Mouse (Mus musculus): ENCODE measurements around the gene Ube2c. TPM values are rescaled to one million over a fixed set of nuclear protein-coding genes. Genes with fewer than 3 reads are reported as not detected.

Gene Ube2c
- total and polyA plus RNA-seq, 3 experiments: 177 to 365 (median 257) TPM

- Histone ChIP-seq H3K79me2 (ENCODE audit: control insufficient read depth, insufficient read depth, low read length, poor library complexity) (no peaks in the 10 kb centered on the region; the same call in 1 of the 2 replicates), H3K36me3 (ENCODE audit: control insufficient read depth in 1 of 2, insufficient read depth in 2 of 2, low read length in 2 of 2) (peaks cover 0 to 5% of the 10 kb centered on the region in 2 experiments; a peak in 1 of 4 replicates), H3K27me3 (ENCODE audit: control insufficient read depth in 1 of 2, insufficient read depth in 2 of 2, low read length in 2 of 2) (no peaks in the 10 kb centered on the region), H3K27ac (ENCODE audit: control insufficient read depth, low read depth, low read length) (no peak overlapping the region), H3K4me1 (ENCODE audit: control insufficient read depth in 1 of 2, insufficient read depth in 2 of 2, low read length in 2 of 2) (peaks cover 3 to 5% of the 10 kb centered on the region in 2 experiments; a peak in 3 of 4 replicates), H3K4me3 (ENCODE audit: control insufficient read depth in 1 of 2, insufficient read depth in 1 of 2, low read depth in 2 of 2, low read length in 2 of 2) (no peak overlapping the region), H3K9ac (ENCODE audit: control insufficient read depth, low read depth, low read length, poor library complexity, severe bottlenecking) (no peak overlapping the region), H3K9me3 (replicated peaks; ENCODE audit: insufficient read depth, low read length) (no peaks in the 10 kb centered on the region)
- no peak for TF ChIP-seq NRF1 (IDR thresholded peaks at IDR 0.05; ENCODE audit: insufficient read depth, low read depth, low read length, poor library complexity, severe bottlenecking)
- no peak for TF ChIP-seq MAFK (IDR thresholded peaks at IDR 0.05; ENCODE audit: borderline replicate concordance, low read depth, low read length)
- no peak for TF ChIP-seq CTCF (IDR thresholded peaks at IDR 0.05 in 2 of 3, conservative IDR thresholded peaks at IDR 0.05 in 1 of 3; ENCODE audit: control insufficient read depth in 1 of 3, insufficient read depth in 1 of 3, low read depth in 2 of 3, low read length in 3 of 3, poor library complexity in 1 of 3, severe bottlenecking in 1 of 3)
- TF ChIP-seq E2F4 (IDR thresholded peaks at IDR 0.05; ENCODE audit: borderline replicate concordance, low read depth, low read length): no peak
- no peak for TF ChIP-seq ETS1 (IDR thresholded peaks at IDR 0.05; ENCODE audit: low read depth, low read length)
- no peak for TF ChIP-seq MAZ (IDR thresholded peaks at IDR 0.05; ENCODE audit: low read depth, low read length)
- no peak for TF ChIP-seq ZKSCAN1 (IDR thresholded peaks at IDR 0.05; ENCODE audit: low read depth, low read length)
- no peak for TF ChIP-seq MXI1 (IDR thresholded peaks at IDR 0.05; ENCODE audit: low read depth, low read length)
- no peak for TF ChIP-seq HCFC1 (IDR thresholded peaks at IDR 0.05; ENCODE audit: low read depth, low read length)
- no peak for TF ChIP-seq MYC (IDR thresholded peaks at IDR 0.05; ENCODE audit: low read depth, low read length)
- TF ChIP-seq SIN3A (IDR thresholded peaks at IDR 0.05; ENCODE audit: low read length): no peak
- TF ChIP-seq RAD21 (IDR thresholded peaks at IDR 0.05; ENCODE audit: low read depth, low read length): no peak
- DNase-seq (ENCODE audit: low read depth, low spot score): no peak
Measured at GRCm38 (mm10) chr2:164781876-164782275, 12.2 kb downstream of the Ube2c start.

DNA sequence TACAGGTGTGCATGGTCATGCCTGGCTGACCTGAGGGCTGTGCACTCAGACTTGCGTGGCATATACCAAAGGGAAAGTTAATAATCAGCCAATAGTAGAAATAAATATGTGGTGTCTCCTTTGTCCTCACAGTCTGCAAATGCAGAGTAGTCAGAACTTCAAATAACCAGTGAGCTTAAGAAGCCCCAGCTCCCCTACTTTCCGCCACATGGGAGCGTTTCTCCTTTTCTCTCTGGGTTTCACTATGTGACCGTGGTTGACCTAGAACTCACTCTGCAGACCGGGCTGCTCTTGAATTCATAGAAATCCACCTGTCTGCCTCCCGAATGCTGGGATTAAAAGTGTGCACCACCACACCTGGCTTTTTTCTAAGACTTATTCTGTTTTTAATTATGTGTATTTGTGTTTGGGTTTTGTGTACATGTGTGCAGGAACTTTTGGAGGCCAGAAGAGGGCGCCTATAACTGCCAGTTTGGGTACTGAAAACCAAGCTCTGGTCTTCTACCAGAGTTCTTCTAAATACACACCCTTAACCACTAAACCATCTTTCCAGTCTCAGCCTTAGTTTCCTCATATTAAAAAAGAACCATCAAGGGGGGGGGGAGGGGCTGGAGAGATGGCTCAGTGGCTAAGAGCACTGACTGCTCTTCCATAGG is 14.4 kb downstream of the Ube2c start:
- Histone ChIP-seq H3K36me3 (ENCODE audit: control insufficient read depth in 1 of 2, insufficient read depth in 2 of 2, low read length in 2 of 2) (peaks cover 0 to 5% of the 10 kb centered on the region in 2 experiments; a peak in 1 of 4 replicates), H3K79me2 (ENCODE audit: control insufficient read depth, insufficient read depth, low read length, poor library complexity) (no peaks in the 10 kb centered on the region; the same call in 1 of the 2 replicates), H3K9me3 (replicated peaks; ENCODE audit: insufficient read depth, low read length) (no peaks in the 10 kb centered on the region), H3K4me1 (ENCODE audit: control insufficient read depth in 1 of 2, insufficient read depth in 2 of 2, low read length in 2 of 2) (peaks cover 3 to 9% of the 10 kb centered on the region in 2 experiments; a peak in 3 of 4 replicates), H3K4me3 (ENCODE audit: control insufficient read depth in 1 of 2, insufficient read depth in 1 of 2, low read depth in 2 of 2, low read length in 2 of 2) (no peak overlapping the region), H3K9ac (ENCODE audit: control insufficient read depth, low read depth, low read length, poor library complexity, severe bottlenecking) (no peak overlapping the region), H3K27me3 (ENCODE audit: control insufficient read depth in 1 of 2, insufficient read depth in 2 of 2, low read length in 2 of 2) (no peaks in the 10 kb centered on the region), H3K27ac (ENCODE audit: control insufficient read depth, low read depth, low read length) (no peak overlapping the region)
- DNase-seq (ENCODE audit: low read depth, low spot score): peak; percentile 82
- no peak for TF ChIP-seq KAT2A (conservative IDR thresholded peaks at IDR 0.05; ENCODE audit: low read depth, low read length)
- TF ChIP-seq POLR2AphosphoS2 (IDR thresholded peaks at IDR 0.05; ENCODE audit: low read length): no peak
- peak; percentile 59 for TF ChIP-seq SMC3 (IDR thresholded peaks at IDR 0.05; ENCODE audit: low read depth, low read length)
- no peak for TF ChIP-seq MYB (IDR thresholded peaks at IDR 0.05; ENCODE audit: low read depth, low read length)
- TF ChIP-seq BHLHE40 (IDR thresholded peaks at IDR 0.05; ENCODE audit: borderline replicate concordance, low read depth, low read length): peak; percentile 21; the same call in 1 of the 2 replicates
- TF ChIP-seq TAL1 (IDR thresholded peaks at IDR 0.05; ENCODE audit: low read length): no peak
- TF ChIP-seq JUND (IDR thresholded peaks at IDR 0.05; ENCODE audit: low read depth, low read length): peak; percentile 44; the same call in 1 of the 2 replicates
- no peak for TF ChIP-seq USF2 (IDR thresholded peaks at IDR 0.05; ENCODE audit: borderline replicate concordance in 1 of 2, insufficient read depth in 1 of 2, low read depth in 1 of 2, low read length in 2 of 2)
- TF ChIP-seq ELF1 (IDR thresholded peaks at IDR 0.05; ENCODE audit: low read depth, low read length): no peak
- TF ChIP-seq NELFE (IDR thresholded peaks at IDR 0.05; ENCODE audit: low read depth, low read length): no peak
- TF ChIP-seq CHD1 (IDR thresholded peaks at IDR 0.05; ENCODE audit: low read depth, low read length): no peak
- TF ChIP-seq MAX (IDR thresholded peaks at IDR 0.05; ENCODE audit: low read length): no peak
- no peak for TF ChIP-seq TCF12 (IDR thresholded peaks at IDR 0.05; ENCODE audit: low read depth, low read length)
- no peak for TF ChIP-seq ZNF384 (IDR thresholded peaks at IDR 0.05; ENCODE audit: low read depth, low read length)
- TF ChIP-seq E2F4 (IDR thresholded peaks at IDR 0.05; ENCODE audit: borderline replicate concordance, low read depth, low read length): no peak
- no peak for TF ChIP-seq EP300 (IDR thresholded peaks at IDR 0.05; ENCODE audit: low read depth in 1 of 2, low read length in 2 of 2)
- TF ChIP-seq ETS1 (IDR thresholded peaks at IDR 0.05; ENCODE audit: low read depth, low read length): 0 out of 2 replicates have a peak, but pooled peaks have one; percentile 6
- TF ChIP-seq ZMIZ1 (IDR thresholded peaks at IDR 0.05; ENCODE audit: low read depth, low read length): no peak
- peak; percentile 51; the same call in 1 of the 2 replicates for TF ChIP-seq MYC (IDR thresholded peaks at IDR 0.05; ENCODE audit: low read depth, low read length)
- TF ChIP-seq POLR2A (IDR thresholded peaks at IDR 0.05; ENCODE audit: control insufficient read depth in 1 of 2, insufficient read depth in 1 of 2, low read depth in 1 of 2, low read length in 2 of 2, poor library complexity in 1 of 2): no peak
- no peak for TF ChIP-seq CHD2 (IDR thresholded peaks at IDR 0.05; ENCODE audit: low read length)
- TF ChIP-seq SIN3A (IDR thresholded peaks at IDR 0.05; ENCODE audit: low read length): peak; percentile 68
- TF ChIP-seq ZC3H11A (IDR thresholded peaks at IDR 0.05; ENCODE audit: low read depth, low read length): peak; percentile 47; the same call in 1 of the 2 replicates

Data from MEL (cell line).